Mouse (Mus musculus) hindbrain, embryonic 15.5 days (tissue): ENCODE measurements around the gene Ren1. TPM values are rescaled to one million over a fixed set of nuclear protein-coding genes. Genes with fewer than 3 reads are reported as not detected.
"Not testable (repeated sequence)": the region's sequence is repeated elsewhere in the genome, so short reads cannot be mapped to it uniquely, and the experiment has no call there.

Source experiments
- ATAC-seq: fragments of 200-750 bp; cut with Nextera tagmentation; 2 replicates; pipeline ENCODE4 v1.8.0; 2017; ENCODE audit warnings: low read depth, moderate number of reproducible peaks, moderate TSS enrichment; ENCODE audit not compliant: low FRiP score
- H3K27ac ChIP-seq: fragments of 300-500 bp; sonication (generic); replicated peaks from 2 replicates; pipeline ENCODE4 v1.5.1; 2015; ENCODE audit warnings: mild to moderate bottlenecking, inconsistent platforms
- H3K27me3 ChIP-seq: fragments of 300-500 bp; sonication (generic); 2 replicates; pipeline ENCODE4 v1.6.1; 2015; ENCODE audit warnings: control low read depth, inconsistent platforms
- H3K36me3 ChIP-seq: fragments of 300-500 bp; sonication (generic); 2 replicates; pipeline ENCODE4 v1.6.1; 2015; ENCODE audit warnings: control low read depth, inconsistent platforms
- H3K4me1 ChIP-seq: fragments of 300-500 bp; sonication (generic); replicated peaks from 2 replicates; pipeline ENCODE4 v1.6.1; 2015; ENCODE audit warnings: control low read depth, inconsistent platforms
- H3K4me2 ChIP-seq: fragments of 300-500 bp; sonication (generic); 2 replicates; pipeline ENCODE4 v1.6.1; 2015; ENCODE audit warnings: moderate library complexity, mild to moderate bottlenecking, inconsistent platforms
- H3K4me3 ChIP-seq: fragments of 300-500 bp; sonication (generic); 2 replicates; pipeline ENCODE4 v1.5.1; 2015; ENCODE audit warnings: mild to moderate bottlenecking, inconsistent platforms
- H3K9ac ChIP-seq: fragments of 300-500 bp; sonication (generic); 2 replicates; pipeline ENCODE4 v1.6.1; 2015; ENCODE audit warnings: inconsistent platforms
- H3K9me3 ChIP-seq: fragments of 300-500 bp; sonication (generic); 2 replicates; pipeline ENCODE4 v1.6.1; 2016; ENCODE audit warnings: control low read depth, inconsistent platforms
- WGBS: fragments of 180-500 bp; shearing (Covaris S2); methylation state at CpG from one replicate; pipeline ENCODE4 v1.1.7; 2015; 5-methylcytosine and 5-hydroxymethylcytosine counted together
- polyA plus RNA-seq: library from polyadenylated mRNA; unstranded; fragments of >200 nt; fragmentation: Nextera tagmentation; extraction: Ambion mirVana; gene quantifications from 2 replicates; pipeline ENCODE4 v1.2.1, GENCODE M21; 2015

Gene Ren1
- polyA plus RNA-seq, 1 experiment from 2014 or later: 7.9 TPM

GRCm38 (mm10) chr1:133323333-133323732 is 27.0 kb upstream of the Ren1 start:
- 33% methylated on average over 5 of the region's 5 CpGs for WGBS
- no peaks in the 10 kb centered on the region for H3K27me3 ChIP-seq
- H3K27ac ChIP-seq: no peak overlapping the region
- no peak overlapping the region for H3K9ac ChIP-seq
- no peaks in the 10 kb centered on the region; the same call in 1 of the 2 replicates for H3K4me1 ChIP-seq
- no peaks in the 10 kb centered on the region for H3K36me3 ChIP-seq
- no peak overlapping the region for H3K4me2 ChIP-seq
- 0 out of 2 replicates have a peak, but pooled peaks have one; percentile 6 for ATAC-seq
- no peaks in the 10 kb centered on the region for H3K9me3 ChIP-seq
- H3K4me3 ChIP-seq: no peak overlapping the region

GRCm38 (mm10) chr1:133325951-133326350 is 24.4 kb upstream of the Ren1 start:
- Histone ChIP-seq H3K4me2 (no peak overlapping the region), H3K4me1 (peaks cover 19% of the 10 kb centered on the region), H3K4me3 (no peak overlapping the region), H3K27ac (no peak overlapping the region), H3K27me3 (peaks cover 2% of the 10 kb centered on the region; the same call in 1 of the 2 replicates), H3K9ac (no peak overlapping the region), H3K9me3 (no peaks in the 10 kb centered on the region), H3K36me3 (no peaks in the 10 kb centered on the region)
- no peak for ATAC-seq
- WGBS: 86% methylated on average over 8 of the region's 8 CpGs

DNA sequence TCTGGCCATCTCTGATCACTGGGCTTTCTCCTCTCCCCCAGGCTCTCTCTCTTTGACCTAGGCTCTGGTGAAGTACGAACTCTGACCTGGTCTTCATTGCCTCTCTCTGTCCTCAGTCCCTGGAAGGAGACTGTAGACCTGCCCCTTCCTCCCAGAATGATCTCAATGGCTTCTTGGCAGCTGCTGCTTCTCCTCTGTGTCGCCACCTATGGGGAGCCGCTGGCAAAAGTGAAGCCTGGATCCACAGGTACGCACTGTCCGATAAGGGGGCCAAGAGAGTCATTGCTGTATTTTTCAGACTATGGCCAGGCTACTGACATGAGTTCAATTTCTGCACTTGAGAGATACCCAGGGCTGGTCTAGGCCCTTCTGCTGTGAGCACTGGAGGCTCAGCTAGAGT is 23.2 kb upstream of the Ren1 start:
- Histone ChIP-seq H3K27ac (no peak overlapping the region), H3K4me1 (peaks cover 28% of the 10 kb centered on the region), H3K9ac (no peak overlapping the region), H3K4me2 (no peak overlapping the region), H3K27me3 (peaks cover 2% of the 10 kb centered on the region; the same call in 1 of the 2 replicates), H3K4me3 (no peak overlapping the region), H3K9me3 (no peaks in the 10 kb centered on the region), H3K36me3 (no peaks in the 10 kb centered on the region)
- ATAC-seq: no peak
- WGBS: 69% methylated on average over 5 of the region's 5 CpGs

DNA sequence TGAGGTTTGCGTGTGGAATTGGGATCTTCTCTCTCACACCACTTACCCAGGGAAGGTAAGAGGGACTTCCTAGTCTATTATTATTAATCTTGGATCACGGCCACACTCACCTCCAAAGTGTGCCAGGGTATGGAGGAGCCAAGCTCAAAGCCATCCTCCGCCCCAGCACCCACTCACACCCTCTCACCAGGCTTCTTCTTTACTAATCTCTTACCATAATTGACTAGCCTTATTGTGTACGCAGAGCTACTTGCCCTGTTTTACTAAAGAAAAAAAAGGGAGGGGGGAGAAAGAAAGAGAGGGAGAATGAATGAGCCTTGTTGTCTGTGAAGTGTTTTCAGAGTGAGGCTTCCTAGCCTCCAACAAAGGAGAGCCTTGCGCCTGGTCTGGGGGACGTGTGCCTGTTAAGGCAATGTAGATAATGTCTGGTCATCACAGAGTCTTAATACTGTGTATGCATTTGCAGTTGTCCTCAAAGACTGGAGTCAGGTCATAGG is 22.0 kb upstream of the Ren1 start:
- Histone ChIP-seq H3K9ac (no peak overlapping the region), H3K27ac (no peak overlapping the region), H3K4me3 (no peak overlapping the region), H3K4me1 (peaks cover 28% of the 10 kb centered on the region), H3K4me2 (no peak overlapping the region), H3K9me3 (no peaks in the 10 kb centered on the region), H3K27me3 (peaks cover 2% of the 10 kb centered on the region; the same call in 1 of the 2 replicates), H3K36me3 (no peaks in the 10 kb centered on the region)
- WGBS: 55% methylated on average over 6 of the region's 6 CpGs
- no peak for ATAC-seq

DNA sequence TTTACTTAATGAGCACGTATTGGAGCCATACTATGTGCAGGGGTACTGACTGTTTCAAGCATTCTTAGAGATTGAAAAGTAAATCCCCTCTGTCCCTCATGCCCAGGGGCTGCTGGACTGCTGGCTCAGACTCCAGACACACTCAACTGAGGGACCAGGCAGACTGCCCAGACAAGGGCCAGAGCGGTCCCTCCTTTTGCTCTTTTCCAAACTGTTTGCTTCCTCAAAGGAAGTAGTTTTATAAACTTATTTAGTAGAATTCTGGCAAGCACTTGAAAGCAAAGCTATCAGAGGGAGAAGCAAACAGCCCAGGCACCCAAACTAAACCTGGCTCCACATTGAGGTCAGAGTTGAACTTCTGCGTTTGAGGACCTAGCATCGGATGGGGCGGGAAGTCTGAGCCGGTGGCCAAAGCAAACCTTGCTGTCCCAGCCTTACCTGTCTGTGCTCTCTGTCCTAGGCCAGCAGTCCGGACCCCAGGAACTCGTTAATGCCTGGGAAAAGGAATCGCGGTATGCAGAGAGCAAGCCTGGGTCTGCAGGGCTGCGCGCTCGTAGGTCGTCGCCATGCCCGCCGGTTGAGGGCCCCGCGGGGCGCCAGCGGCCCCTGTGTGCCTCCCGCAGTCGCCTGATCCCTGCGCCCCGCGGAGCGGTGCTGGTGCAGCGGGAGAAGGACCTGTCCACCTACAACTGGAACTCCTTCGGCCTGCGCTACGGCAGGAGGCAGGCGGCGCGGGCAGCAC is 21.2 kb upstream of the Ren1 start:
- 11% methylated on average over 34 of the region's 34 CpGs for WGBS
- peak overlapping the region; percentile 22 for H3K4me3 ChIP-seq
- no peak for ATAC-seq
- H3K9me3 ChIP-seq: no peaks in the 10 kb centered on the region
- H3K36me3 ChIP-seq: no peaks in the 10 kb centered on the region
- H3K4me1 ChIP-seq: peaks cover 28% of the 10 kb centered on the region
- peak overlapping the region; percentile 32 for H3K9ac ChIP-seq
- H3K4me2 ChIP-seq: peak overlapping the region; percentile 62
- H3K27me3 ChIP-seq: peaks cover 2% of the 10 kb centered on the region; the same call in 1 of the 2 replicates
- no peak overlapping the region for H3K27ac ChIP-seq

GRCm38 (mm10) chr1:133329638-133329964 is 20.7 kb upstream of the Ren1 start:
- Histone ChIP-seq H3K4me1 (peaks cover 28% of the 10 kb centered on the region), H3K9ac (peak overlapping the region; percentile 32), H3K4me2 (peak overlapping the region; percentile 62), H3K27me3 (peaks cover 2% of the 10 kb centered on the region; the same call in 1 of the 2 replicates), H3K4me3 (peak overlapping the region; percentile 22), H3K36me3 (no peaks in the 10 kb centered on the region), H3K27ac (no peak overlapping the region), H3K9me3 (no peaks in the 10 kb centered on the region)
- ATAC-seq: no peak
- WGBS: 25% methylated on average over 7 of the region's 7 CpGs

- peaks cover 2% of the 10 kb centered on the region; the same call in 1 of the 2 replicates for H3K27me3 ChIP-seq
- WGBS: 27% methylated on average over 3 of the region's 3 CpGs
- no peaks in the 10 kb centered on the region for H3K9me3 ChIP-seq
- peak overlapping the region; percentile 64 for H3K27ac ChIP-seq
- 0 out of 2 replicates have a peak overlapping the region, but pooled peaks have one; percentile 14 for H3K4me2 ChIP-seq
- ATAC-seq: peak; percentile 83
- H3K4me1 ChIP-seq: peaks cover 28% of the 10 kb centered on the region
- H3K9ac ChIP-seq: no peak overlapping the region
- no peaks in the 10 kb centered on the region for H3K36me3 ChIP-seq
- H3K4me3 ChIP-seq: no peak overlapping the region
Measured at GRCm38 (mm10) chr1:133331142-133331541, 19.2 kb upstream of the Ren1 start.

GRCm38 (mm10) chr1:133332656-133333430 is 17.5 kb upstream of the Ren1 start:
- Histone ChIP-seq H3K27me3 (peaks cover 2% of the 10 kb centered on the region; the same call in 1 of the 2 replicates), H3K4me3 (no peak overlapping the region), H3K9ac (no peak overlapping the region), H3K4me1 (peaks cover 28% of the 10 kb centered on the region), H3K4me2 (no peak overlapping the region), H3K27ac (no peak overlapping the region), H3K36me3 (no peaks in the 10 kb centered on the region), H3K9me3 (no peaks in the 10 kb centered on the region)
- ATAC-seq: no peak
- WGBS: 88% methylated on average over 11 of the region's 11 CpGs

DNA sequence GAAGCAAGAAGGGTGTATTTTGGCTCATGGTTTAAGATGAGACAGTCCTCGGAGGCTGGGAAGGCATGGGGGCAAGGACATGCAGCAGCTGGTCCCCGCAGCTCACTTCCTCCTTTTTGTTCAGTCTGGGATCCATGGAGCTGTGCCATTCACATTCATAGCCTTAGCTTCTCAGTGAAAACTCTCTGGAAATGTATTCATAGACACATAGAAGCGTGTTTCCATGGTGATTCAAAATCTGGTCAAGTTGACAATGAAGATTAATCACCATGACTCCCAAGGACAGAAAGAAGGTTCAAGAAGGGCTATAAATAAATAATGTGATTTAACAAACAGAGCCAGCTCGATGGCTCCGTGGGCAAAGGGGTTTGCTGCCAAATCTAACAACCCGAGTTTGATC is 16.4 kb upstream of the Ren1 start:
- no peak overlapping the region for H3K4me3 ChIP-seq
- no peaks in the 10 kb centered on the region for H3K9me3 ChIP-seq
- no peak overlapping the region for H3K9ac ChIP-seq
- WGBS: 50% methylated on average over 6 of the region's 6 CpGs
- peaks cover 23% of the 10 kb centered on the region for H3K4me1 ChIP-seq
- H3K27ac ChIP-seq: no peak overlapping the region
- no peak for ATAC-seq
- no peak overlapping the region for H3K4me2 ChIP-seq
- 0 out of 2 replicates have a peak, but pooled peaks cover 2% of the 10 kb centered on the region for H3K27me3 ChIP-seq
- H3K36me3 ChIP-seq: no peaks in the 10 kb centered on the region

GRCm38 (mm10) chr1:133340403-133340802 is 9.9 kb upstream of the Ren1 start:
- not testable (repeated sequence) for H3K4me3 ChIP-seq, H3K9ac ChIP-seq, H3K4me2 ChIP-seq, H3K4me1 ChIP-seq, H3K36me3 ChIP-seq, H3K27ac ChIP-seq, H3K27me3 ChIP-seq, H3K9me3 ChIP-seq, ATAC-seq
- 71% methylated on average over 1 of the region's 1 CpGs for WGBS

GRCm38 (mm10) chr1:133344357-133344756 is 6.0 kb upstream of the Ren1 start:
- Histone ChIP-seq H3K27me3 (no peaks in the 10 kb centered on the region), H3K9me3 (no peaks in the 10 kb centered on the region), H3K4me3 (no peak overlapping the region), H3K36me3 (no peaks in the 10 kb centered on the region), H3K27ac (no peak overlapping the region), H3K9ac (no peak overlapping the region), H3K4me1 (no peaks in the 10 kb centered on the region), H3K4me2 (no peak overlapping the region)
- no peak for ATAC-seq
- 86% methylated on average over 2 of the region's 2 CpGs for WGBS

GRCm38 (mm10) chr1:133346531-133346930 is 3.8 kb upstream of the Ren1 start:
- no peak for ATAC-seq
- Histone ChIP-seq H3K9me3 (no peaks in the 10 kb centered on the region), H3K9ac (no peak overlapping the region), H3K4me2 (no peak overlapping the region), H3K27me3 (no peaks in the 10 kb centered on the region), H3K4me3 (no peak overlapping the region), H3K36me3 (no peaks in the 10 kb centered on the region), H3K4me1 (no peaks in the 10 kb centered on the region), H3K27ac (no peak overlapping the region)
- 85% methylated on average over 9 of the region's 9 CpGs for WGBS
